Mouse (Mus musculus): ENCODE results near the gene 1600014C23Rik. TPM values are rescaled to one million over a fixed set of nuclear protein-coding genes. Genes with fewer than 3 reads are reported as not detected.

1600014C23Rik gene
- polyA plus RNA-seq, 1 experiment from 2014 or later: not detected

- WGBS: 59% methylated on average over 6 of the region's 6 CpGs
- Histone ChIP-seq H3K9ac (no peak overlapping the region), H3K4me2 (replicated peaks) (no peak overlapping the region), H3K27me3 (no peaks in the 10 kb centered on the region), H3K27ac (no peak overlapping the region), H3K9me3 (no peaks in the 10 kb centered on the region), H3K4me1 (peaks cover 22% of the 10 kb centered on the region), H3K36me3 (no peaks in the 10 kb centered on the region), H3K4me3 (no peak overlapping the region)
- no peak for ATAC-seq (ENCODE audit: low FRiP score, low read depth)
Measured at GRCm38 (mm10) chr17:45749100-45749499, 15.5 kb upstream of the 1600014C23Rik start.

- H3K36me3 ChIP-seq: no peaks in the 10 kb centered on the region
- no peaks in the 10 kb centered on the region for H3K9me3 ChIP-seq
- H3K4me3 ChIP-seq: no peak overlapping the region
- no peak overlapping the region for H3K9ac ChIP-seq
- peaks cover 22% of the 10 kb centered on the region for H3K4me1 ChIP-seq
- H3K27ac ChIP-seq: no peak overlapping the region
- ATAC-seq (ENCODE audit: low FRiP score, low read depth): no peak
- no peak overlapping the region for H3K4me2 ChIP-seq (replicated peaks)
- 71% methylated on average over 16 of the region's 16 CpGs for WGBS
- no peaks in the 10 kb centered on the region for H3K27me3 ChIP-seq
Measured at GRCm38 (mm10) chr17:45747858-45748785, 14.5 kb upstream of the 1600014C23Rik start.

DNA sequence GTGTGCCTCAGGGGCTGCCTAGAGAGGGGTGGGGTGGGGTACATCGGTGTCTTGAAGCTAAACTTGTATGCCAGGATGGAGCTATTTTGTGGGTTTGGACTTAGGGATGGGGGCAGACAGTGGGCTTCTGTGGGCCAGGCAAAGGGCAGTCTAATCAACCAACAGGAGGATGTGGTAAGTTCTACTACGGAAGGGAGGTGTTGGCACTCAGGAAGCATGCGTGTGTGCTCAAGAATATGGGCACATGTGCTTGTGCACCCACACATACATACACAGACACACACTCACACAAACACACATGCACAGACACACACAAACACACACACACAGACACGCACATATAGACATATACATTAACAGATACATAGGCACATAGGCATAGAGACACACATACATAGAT, 13.6 kb upstream of the 1600014C23Rik start:
- H3K9ac ChIP-seq: no peak overlapping the region
- no peak for ATAC-seq (ENCODE audit: low FRiP score, low read depth)
- no peak overlapping the region for H3K4me3 ChIP-seq
- H3K9me3 ChIP-seq: no peaks in the 10 kb centered on the region
- no peak overlapping the region for H3K27ac ChIP-seq
- peaks cover 22% of the 10 kb centered on the region for H3K4me1 ChIP-seq
- no peak overlapping the region for H3K4me2 ChIP-seq (replicated peaks)
- 85% methylated on average over 4 of the region's 4 CpGs for WGBS
- H3K36me3 ChIP-seq: no peaks in the 10 kb centered on the region
- H3K27me3 ChIP-seq: no peaks in the 10 kb centered on the region

DNA sequence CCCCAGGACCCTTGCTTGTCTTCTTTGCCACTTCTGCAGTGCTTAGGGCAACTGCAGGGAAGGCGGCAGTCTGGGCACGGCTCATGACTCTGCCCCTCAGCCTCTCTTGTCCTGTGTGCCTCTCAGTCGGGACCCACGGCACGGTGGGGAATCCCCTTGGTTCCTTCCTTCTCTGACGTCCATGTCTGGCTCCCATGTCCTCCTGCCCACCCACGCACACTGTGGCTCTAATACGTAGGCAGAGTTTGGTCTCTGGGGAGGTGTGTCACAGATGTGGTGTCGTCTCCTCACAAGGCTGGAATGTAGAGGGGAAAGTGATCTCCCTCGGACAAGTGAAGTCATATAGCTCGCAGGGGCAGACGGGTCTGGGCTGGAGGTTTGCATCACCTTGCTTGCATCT, 13.1 kb upstream of the 1600014C23Rik start:
- no peaks in the 10 kb centered on the region for H3K9me3 ChIP-seq
- no peak overlapping the region for H3K4me2 ChIP-seq (replicated peaks)
- H3K4me3 ChIP-seq: no peak overlapping the region
- WGBS: 63% methylated on average over 12 of the region's 12 CpGs
- no peak for ATAC-seq (ENCODE audit: low FRiP score, low read depth)
- no peak overlapping the region for H3K9ac ChIP-seq
- no peaks in the 10 kb centered on the region for H3K36me3 ChIP-seq
- H3K27me3 ChIP-seq: no peaks in the 10 kb centered on the region
- H3K27ac ChIP-seq: no peak overlapping the region
- H3K4me1 ChIP-seq: peaks cover 22% of the 10 kb centered on the region

- no peak overlapping the region for H3K4me3 ChIP-seq
- WGBS: 92% methylated on average over 2 of the region's 2 CpGs
Measured at GRCm38 (mm10) chr17:45745629-45746028, 12.0 kb upstream of the 1600014C23Rik start.

DNA sequence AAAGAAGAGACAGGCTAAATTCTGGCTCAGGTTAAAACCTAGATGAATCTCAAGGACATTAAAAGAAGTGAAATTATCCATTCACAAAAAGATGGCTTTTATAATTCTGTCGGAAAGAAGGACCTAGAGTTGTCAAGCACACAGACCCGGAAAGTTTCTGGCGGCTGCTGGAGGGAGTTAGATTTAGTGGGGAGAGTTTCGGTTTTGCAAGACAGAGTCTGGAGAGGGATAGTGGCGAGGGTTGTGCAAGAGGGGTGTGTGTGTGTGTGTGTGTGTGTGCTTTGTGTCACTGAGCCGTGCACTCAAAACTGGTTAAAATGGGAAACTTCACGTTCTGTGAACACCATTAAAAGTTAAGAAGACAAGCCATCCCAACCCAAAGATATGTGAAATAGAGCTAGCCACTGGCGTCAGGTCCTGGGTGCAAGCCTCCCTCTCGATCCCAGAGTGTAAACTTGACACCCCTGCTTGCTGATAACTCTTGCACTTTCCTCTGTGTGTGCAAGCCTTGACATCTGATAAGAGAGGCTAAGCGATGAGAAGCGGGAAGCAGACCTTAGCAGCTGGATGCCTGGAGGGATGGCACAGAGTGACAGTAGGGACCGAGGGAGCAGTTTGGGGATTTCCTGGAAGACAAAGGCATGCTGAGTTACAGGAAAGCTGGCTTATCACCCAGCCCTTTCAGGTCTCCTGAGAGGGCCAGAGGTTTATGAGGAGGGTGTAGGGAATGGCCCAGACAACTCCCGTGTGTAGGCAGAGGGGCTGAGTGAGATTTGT, 8.9 kb upstream of the 1600014C23Rik start:
- ATAC-seq (ENCODE audit: low FRiP score, low read depth): no peak
- Histone ChIP-seq H3K4me3 (no peak overlapping the region), H3K9ac (no peak overlapping the region), H3K4me2 (replicated peaks) (no peak overlapping the region), H3K4me1 (peaks cover 11% of the 10 kb centered on the region), H3K36me3 (no peaks in the 10 kb centered on the region), H3K9me3 (no peaks in the 10 kb centered on the region), H3K27ac (no peak overlapping the region), H3K27me3 (no peaks in the 10 kb centered on the region)
- WGBS: 56% methylated on average over 13 of the region's 13 CpGs

More at GRCm38 (mm10) chr17:45745629-45746028, 12.0 kb upstream of the 1600014C23Rik start:
- Histone ChIP-seq H3K4me2 (replicated peaks) (no peak overlapping the region), H3K27ac (no peak overlapping the region), H3K9ac (no peak overlapping the region), H3K9me3 (no peaks in the 10 kb centered on the region), H3K27me3 (no peaks in the 10 kb centered on the region), H3K4me1 (peaks cover 22% of the 10 kb centered on the region), H3K36me3 (no peaks in the 10 kb centered on the region)
- ATAC-seq (ENCODE audit: low FRiP score, low read depth): no peak

- peak; percentile 1; the same call in 1 of the 2 replicates for ATAC-seq (ENCODE audit: low FRiP score, low read depth)
- Histone ChIP-seq H3K9me3 (no peaks in the 10 kb centered on the region), H3K4me2 (replicated peaks) (peak overlapping the region; percentile 71), H3K27me3 (peaks cover 15% of the 10 kb centered on the region; the same call in 1 of the 2 replicates), H3K4me3 (peak overlapping the region; percentile 46), H3K27ac (peak overlapping the region; percentile 83), H3K36me3 (no peaks in the 10 kb centered on the region), H3K4me1 (peaks cover 44% of the 10 kb centered on the region), H3K9ac (peak overlapping the region; percentile 73)
- WGBS: 16% methylated on average over 10 of the region's 10 CpGs
Measured at GRCm38 (mm10) chr17:45737078-45737601, 3.5 kb upstream of the 1600014C23Rik start.

GRCm38 (mm10) chr17:45736311-45737077, 2.9 kb upstream of the 1600014C23Rik start:
- peak overlapping the region; percentile 91 for H3K27ac ChIP-seq
- WGBS: under 1% methylated on average over 58 of the region's 72 CpGs
- H3K27me3 ChIP-seq: peaks cover 19% of the 10 kb centered on the region; the same call in 1 of the 2 replicates
- peak; percentile 66 for ATAC-seq (ENCODE audit: low FRiP score, low read depth)
- peak overlapping the region; percentile 71 for H3K4me2 ChIP-seq (replicated peaks)
- H3K4me1 ChIP-seq: peaks cover 44% of the 10 kb centered on the region
- H3K9ac ChIP-seq: peak overlapping the region; percentile 73
- H3K4me3 ChIP-seq: peak overlapping the region; percentile 46
- no peaks in the 10 kb centered on the region for H3K36me3 ChIP-seq
- no peaks in the 10 kb centered on the region for H3K9me3 ChIP-seq

DNA sequence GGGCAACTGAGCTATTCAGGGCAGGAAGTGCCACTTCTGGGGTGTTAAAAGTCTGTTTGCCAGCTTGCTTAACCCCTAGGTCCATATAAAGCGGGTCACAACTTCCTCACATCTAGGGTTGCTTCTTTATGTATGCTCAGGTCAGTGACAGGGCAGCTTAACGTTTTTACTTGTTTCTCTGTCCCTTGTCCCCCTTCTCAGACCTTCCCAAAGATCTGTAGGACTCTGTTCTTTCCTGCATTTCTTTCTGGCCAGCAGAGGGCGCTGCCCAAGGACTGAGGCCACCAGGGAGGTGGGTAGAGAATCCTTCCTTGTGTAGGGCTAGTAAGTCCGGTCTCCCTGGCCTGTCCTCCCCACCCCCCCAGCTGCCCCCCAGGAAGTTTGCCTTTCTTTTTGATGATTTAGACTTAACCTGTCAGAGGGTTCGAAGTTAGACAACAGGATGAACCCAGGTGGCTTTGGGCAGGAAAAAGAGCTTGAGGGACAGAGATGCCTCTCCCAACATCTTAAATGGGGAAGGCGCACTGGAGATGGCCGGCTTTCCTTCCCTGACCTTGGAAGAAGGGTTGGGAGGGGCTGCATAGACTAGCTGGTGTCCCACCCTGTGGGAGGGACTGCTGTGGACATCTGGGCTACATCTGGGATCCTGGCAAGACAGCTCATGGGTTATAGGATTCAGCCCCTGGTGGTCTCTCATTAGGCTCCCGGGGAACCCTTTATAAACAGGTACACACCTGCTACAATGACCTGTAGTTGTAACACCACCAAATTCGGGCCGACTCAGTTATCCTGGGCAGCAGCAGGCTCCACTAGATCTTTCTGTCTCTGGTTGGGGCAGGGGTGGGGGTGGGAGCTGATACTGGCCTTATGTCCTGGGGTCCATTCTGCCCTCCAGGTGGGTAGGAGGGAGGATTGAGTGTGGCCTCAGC, 2.0 kb upstream of the 1600014C23Rik start:
- H3K9ac ChIP-seq: peak overlapping the region; percentile 70
- 7% methylated on average over 10 of the region's 10 CpGs for WGBS
- peak overlapping the region; percentile 46 for H3K4me3 ChIP-seq
- peak overlapping the region; percentile 71 for H3K4me2 ChIP-seq (replicated peaks)
- peak; percentile 33; the same call in 1 of the 2 replicates for ATAC-seq (ENCODE audit: low FRiP score, low read depth)
- H3K4me1 ChIP-seq: peaks cover 44% of the 10 kb centered on the region
- H3K27ac ChIP-seq: peak overlapping the region; percentile 91
- H3K27me3 ChIP-seq: peaks cover 20% of the 10 kb centered on the region; the same call in 1 of the 2 replicates
- no peaks in the 10 kb centered on the region for H3K9me3 ChIP-seq
- H3K36me3 ChIP-seq: no peaks in the 10 kb centered on the region

DNA sequence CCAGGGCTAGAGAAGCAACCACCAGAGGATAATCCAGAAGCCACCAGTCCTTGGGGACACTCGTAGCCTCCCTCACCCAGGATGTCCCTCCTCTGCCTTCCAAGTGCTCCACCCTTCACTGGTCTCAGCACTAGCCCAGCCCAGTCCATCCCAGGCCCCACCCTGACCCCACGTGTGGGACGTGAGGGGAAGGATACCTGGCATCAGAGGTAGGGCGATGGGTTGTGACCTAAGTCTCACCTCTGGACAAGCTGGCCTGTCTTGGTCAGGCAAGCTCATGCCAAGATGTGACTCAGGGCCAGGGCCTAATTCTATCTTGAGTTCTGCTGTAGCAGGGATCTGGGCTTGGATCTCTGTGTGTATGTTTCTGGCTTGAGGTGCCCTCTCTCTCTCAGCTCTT, 1.2 kb upstream of the 1600014C23Rik start:
- Histone ChIP-seq H3K9ac (no peak overlapping the region; the same call in 1 of the 2 replicates), H3K4me2 (replicated peaks) (no peak overlapping the region), H3K27me3 (peaks cover 20% of the 10 kb centered on the region; the same call in 1 of the 2 replicates), H3K4me3 (no peak overlapping the region), H3K27ac (no peak overlapping the region; the same call in 1 of the 2 replicates), H3K4me1 (peaks cover 44% of the 10 kb centered on the region), H3K9me3 (no peaks in the 10 kb centered on the region), H3K36me3 (no peaks in the 10 kb centered on the region)
- ATAC-seq (ENCODE audit: low FRiP score, low read depth): no peak
- 85% methylated on average over 4 of the region's 4 CpGs for WGBS
